Mouse (Mus musculus) CD4-positive, CD25-positive, alpha-beta regulatory T cell, adult 4 months (primary cell): Measurements from ENCODE around the gene Ptpn22. TPM values are rescaled to one million over a fixed set of nuclear protein-coding genes. Genes with fewer than 3 reads are reported as not detected.

ENCODE experiments used
- ATAC-seq: one replicate; pipeline ENCODE4 v1.8.0; 2017
- polyA plus RNA-seq, 2 experiments: library from polyadenylated mRNA; unstranded; fragments of 100-300 nt; shearing (Covaris generic); gene quantifications; one replicate each; pipeline ENCODE4 v1.2.1; 2017

Ptpn22 gene
- polyA plus RNA-seq, 2 experiments from 2014 or later, result 350 to 445 TPM

GRCm38 (mm10) chr3:103927511-103927910 is 67.9 kb downstream of the Ptpn22 start:
- peak; percentile 92 for ATAC-seq

- no peak for ATAC-seq
Observed at GRCm38 (mm10) chr3:103944794-103945562, 85.4 kb downstream of the Ptpn22 start.

GRCm38 (mm10) chr3:103948666-103949065 is 89.1 kb downstream of the Ptpn22 start:
- no peak for ATAC-seq

DNA sequence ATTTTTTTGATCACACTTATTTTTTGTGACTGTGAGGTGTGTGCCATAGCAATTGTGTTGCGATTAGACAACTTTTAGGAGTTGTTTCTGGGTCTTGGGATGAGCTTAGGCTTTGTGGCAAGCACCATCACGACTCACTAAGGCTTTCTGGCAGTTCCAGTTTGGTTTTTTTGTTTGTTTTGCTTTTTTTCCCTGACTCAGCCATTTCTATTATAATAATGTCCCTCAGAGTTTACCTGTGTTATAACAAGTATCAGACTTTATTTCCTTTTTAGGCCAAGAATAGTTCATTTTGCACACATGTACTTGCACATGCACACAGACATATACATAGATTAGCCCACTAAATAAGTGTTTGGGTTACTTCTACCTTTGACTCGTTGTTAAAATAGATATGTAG is 101.0 kb downstream of the Ptpn22 start:
- ATAC-seq, result no peak

Other genes starting within 250 kb of the Ptpn22 start
- gene Atg4a-ps, start 213.7 kb upstream of the Ptpn22 start, polyA plus RNA-seq, result 1 to 10 TPM; 1.2 to 2.4 TPM
- gene Olfml3, start 121.8 kb upstream of the Ptpn22 start, polyA plus RNA-seq, result under 1 TPM; 0.34 to 0.78 TPM
- gene Gm10964, start 120.4 kb upstream of the Ptpn22 start, polyA plus RNA-seq, result not detected
- 10 to 100 TPM; 25.6 to 29.8 TPM for gene Hipk1, start 68.2 kb upstream of the Ptpn22 start, polyA plus RNA-seq
- gene Dclre1b, start 50.4 kb upstream of the Ptpn22 start, polyA plus RNA-seq, result 10 to 100 TPM; 17.5 to 19.5 TPM
- gene Ap4b1, start 50.3 kb upstream of the Ptpn22 start, polyA plus RNA-seq, result 10 to 100 TPM; 20.6 to 31.7 TPM
- under 1 TPM in 1 of 2 experiments, not detected in 1; 0.52 TPM for gene Gm43064, start 50.2 kb upstream of the Ptpn22 start, polyA plus RNA-seq
- 1 to 10 TPM; 6.2 to 8.6 TPM for gene Bcl2l15, start 27.2 kb upstream of the Ptpn22 start, polyA plus RNA-seq
- 10 to 100 TPM; 10.5 to 11.2 TPM for gene Rsbn1, start 54.3 kb downstream of the Ptpn22 start, polyA plus RNA-seq
- 10 to 100 TPM in 1 of 2 experiments, 1 to 10 TPM in 1; 7.9 to 10.2 TPM for gene Phtf1, start 108.3 kb downstream of the Ptpn22 start, polyA plus RNA-seq